Mouse (Mus musculus) liver, embryonic 15.5 days (tissue): ENCODE results near the gene Lrrc10b. TPM values are rescaled to one million over a fixed set of nuclear protein-coding genes. Genes with fewer than 3 reads are reported as not detected.

Experiments used
- polyA plus RNA-seq: library from polyadenylated mRNA; unstranded; fragments of >200 nt; fragmentation: Nextera tagmentation; extraction: Ambion mirVana; gene quantifications from 2 replicates; pipeline ENCODE4 v1.2.1, GENCODE M21; 2015

Lrrc10b gene
- polyA plus RNA-seq, 1 experiment from 2014 or later, result 0.07 TPM

Other genes starting within 250 kb of the Lrrc10b start
- 2.6 and 3.2 TPM in 2 replicates for gene Myrf, start 216.7 kb downstream of the Lrrc10b start, polyA plus RNA-seq
- 0.22 and 0.37 TPM in 2 replicates for gene Dagla, start 152.6 kb downstream of the Lrrc10b start, polyA plus RNA-seq
- gene Syt7, start 68.4 kb downstream of the Lrrc10b start, polyA plus RNA-seq, result 0.10 and 0.24 TPM in 2 replicates
- not detected in 2 replicates for gene Ppp1r32, start 25.5 kb upstream of the Lrrc10b start, polyA plus RNA-seq
- 11.1 and 12.3 TPM in 2 replicates for gene Cpsf7, start 67.8 kb upstream of the Lrrc10b start, polyA plus RNA-seq
- gene Sdhaf2, start 68.7 kb upstream of the Lrrc10b start, polyA plus RNA-seq, result 26.3 and 26.6 TPM in 2 replicates
- 11.7 and 12.1 TPM in 2 replicates for gene Tmem216, start 98.8 kb upstream of the Lrrc10b start, polyA plus RNA-seq
- gene Cyb561a3, start 119.7 kb upstream of the Lrrc10b start, polyA plus RNA-seq, result 14.5 and 18.0 TPM in 2 replicates
- 10.9 and 11.6 TPM in 2 replicates for gene Tmem138, start 119.9 kb upstream of the Lrrc10b start, polyA plus RNA-seq
- gene Ddb1, start 147.9 kb upstream of the Lrrc10b start, polyA plus RNA-seq, result 151 and 177 TPM in 2 replicates
- gene Tkfc, start 148.2 kb upstream of the Lrrc10b start, polyA plus RNA-seq, result 27.1 and 33.0 TPM in 2 replicates
- 11.8 and 11.9 TPM in 2 replicates for gene Vwce, start 176.7 kb upstream of the Lrrc10b start, polyA plus RNA-seq
- not detected in 2 replicates for gene Pga5, start 220.6 kb upstream of the Lrrc10b start, polyA plus RNA-seq
- 11.4 and 12.1 TPM in 2 replicates for gene Vps37c, start 231.3 kb upstream of the Lrrc10b start, polyA plus RNA-seq